Mouse (Mus musculus) olfactory bulb, adult 2 months (tissue): ENCODE measurements around the gene Apmap.

Experiments
- CTCF ChIP-seq: fragments of 200-500 bp; IDR thresholded peaks from 2 replicates; pipeline ENCODE4 v1.5.1; 2012; ENCODE audit warnings: low read depth, mild to moderate bottlenecking, low read length, moderate library complexity; ENCODE audit not compliant: insufficient read depth
- POLR2A ChIP-seq: fragments of 200-500 bp; IDR thresholded peaks from 2 replicates; pipeline ENCODE4 v1.6.1; 2012; ENCODE audit warnings: mild to moderate bottlenecking, low read depth, low read length, moderate library complexity; ENCODE audit not compliant: insufficient read depth

GRCm38 (mm10) chr2:150655290-150655689 is 46.9 kb upstream of the Apmap start:
- TF ChIP-seq POLR2A (no peak), CTCF (no peak)
